Mouse (Mus musculus): ENCODE measurements around the gene Tfpt.
A peak's percentile ranks its signal among the peaks of the same experiment; 100 is the strongest.
"Not testable (repeated sequence)": the region's sequence is repeated elsewhere in the genome, so short reads cannot be mapped to it uniquely, and the experiment has no call there.

Gene Tfpt

DNA sequence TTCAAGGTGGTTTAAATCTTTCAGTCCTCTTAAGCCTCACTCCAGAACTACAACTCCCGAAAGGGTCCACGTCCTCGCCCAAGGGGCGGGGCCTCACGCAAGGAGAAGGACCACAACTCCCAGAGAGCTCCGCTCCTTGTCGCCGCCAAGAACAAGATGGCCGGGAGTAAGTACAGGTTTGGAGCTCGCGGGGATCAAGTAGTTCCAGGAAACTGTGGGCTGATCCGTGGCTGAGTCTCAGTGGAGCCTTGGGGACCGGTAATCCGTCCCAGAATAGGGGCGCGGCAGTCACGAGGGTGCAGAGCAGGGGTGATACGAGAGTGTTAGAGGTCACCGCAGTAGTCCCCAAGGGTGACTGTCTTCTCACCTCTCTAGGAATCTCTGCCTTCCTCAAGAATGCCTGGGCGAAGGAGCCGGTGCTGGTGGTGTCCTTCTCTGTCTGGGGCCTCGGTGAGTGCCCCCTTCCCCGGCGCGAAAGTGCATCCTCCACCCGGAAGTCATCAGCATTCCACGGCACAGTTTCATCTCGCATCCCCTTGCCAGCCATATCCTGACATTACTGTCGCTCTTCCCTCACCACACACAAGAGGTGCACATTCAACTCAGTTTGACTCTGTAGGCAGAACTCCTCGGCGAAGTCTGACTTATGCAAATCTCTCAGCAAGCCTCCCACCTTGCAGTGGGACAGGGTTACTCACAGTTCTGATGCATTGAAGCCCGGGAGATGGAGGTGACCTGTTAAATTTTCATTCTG is 12.3 kb downstream of the Tfpt start, which contains the start of gene Ndufa3:
Ndufa3 (plus strand) TSS at position 132 of the 754 bp plus-strand sequence.
- DNase-seq (ENCODE audit: low spot score), result peak; percentile 79

GRCm38 (mm10) chr7:3616389-3617241 is 13.1 kb downstream of the Tfpt start:
- no peak for DNase-seq (ENCODE audit: low spot score)

DNA sequence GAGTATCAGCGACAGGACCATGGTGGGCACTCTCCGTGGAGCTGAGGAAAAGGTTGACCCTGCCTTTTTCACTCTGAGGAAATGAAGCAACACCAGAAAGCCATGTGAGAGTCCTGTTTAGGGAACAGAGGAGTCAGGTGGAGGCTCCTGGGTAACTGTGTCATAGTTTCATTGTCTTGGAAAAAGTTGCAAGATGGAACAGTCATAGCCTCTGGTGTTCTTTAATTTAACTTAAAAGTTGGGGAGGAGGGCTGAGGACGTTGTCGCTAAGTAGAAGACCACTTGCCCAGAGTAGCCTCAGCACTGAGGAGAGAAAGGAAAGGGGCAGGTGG is 13.7 kb downstream of the Tfpt start, which contains the start of gene Oscar:
Oscar (minus strand) TSS at position 101 of the 332 bp plus-strand sequence.
- DNase-seq (ENCODE audit: low spot score), result no peak

- no peak for DNase-seq (ENCODE audit: low spot score)
Measured at GRCm38 (mm10) chr7:3614021-3614420, 15.7 kb downstream of the Tfpt start.

- DNase-seq (ENCODE audit: low spot score), result no peak
Measured at GRCm38 (mm10) chr7:3611006-3611405, 18.7 kb downstream of the Tfpt start.

DNA sequence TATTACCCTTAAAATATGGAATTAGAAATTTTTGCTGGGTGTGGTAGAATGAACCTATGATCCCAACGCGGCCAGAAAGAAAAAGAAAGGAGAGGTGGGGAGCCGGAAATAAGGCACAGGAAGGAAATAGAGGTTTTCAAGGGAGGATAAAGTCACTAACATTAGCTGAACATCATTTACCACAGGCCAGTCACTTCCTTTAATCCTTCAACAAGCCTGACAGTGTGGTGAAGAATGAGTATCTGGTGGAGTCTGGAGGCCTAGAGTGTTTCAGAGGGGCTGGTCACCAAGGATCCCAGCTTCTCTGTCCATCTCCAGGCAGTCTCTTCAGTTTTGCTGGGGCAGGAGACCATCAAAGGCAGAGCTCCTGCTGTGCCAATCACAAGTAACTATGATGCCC is 19.3 kb downstream of the Tfpt start:
- no peak for DNase-seq (ENCODE audit: low spot score)

GRCm38 (mm10) chr7:3609082-3609481 is 20.6 kb downstream of the Tfpt start:
- no peak for DNase-seq (ENCODE audit: low spot score)

DNA sequence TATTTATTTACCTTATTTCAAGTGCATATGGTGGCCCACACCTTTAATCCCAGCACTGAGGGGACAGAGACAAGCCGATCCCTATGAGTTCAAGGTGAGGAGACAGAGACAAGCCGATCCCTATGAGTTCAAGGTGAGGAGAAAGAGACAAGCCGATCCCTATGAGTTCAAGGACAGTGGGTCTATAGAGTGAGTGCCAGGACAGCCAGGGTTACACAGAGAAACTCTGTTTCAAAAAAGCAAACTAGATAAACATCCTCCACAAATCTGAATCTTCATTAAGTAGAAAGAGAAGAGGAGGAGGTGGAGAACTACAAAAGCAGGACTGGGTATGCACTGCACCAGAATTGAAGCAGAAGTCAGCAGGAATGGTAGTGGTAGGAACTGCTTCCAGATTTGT is 21.1 kb downstream of the Tfpt start:
- no peak for DNase-seq (ENCODE audit: low spot score)

- DNase-seq (ENCODE audit: low spot score), result no peak
Measured at GRCm38 (mm10) chr7:3607391-3607790, 22.3 kb downstream of the Tfpt start.

DNA sequence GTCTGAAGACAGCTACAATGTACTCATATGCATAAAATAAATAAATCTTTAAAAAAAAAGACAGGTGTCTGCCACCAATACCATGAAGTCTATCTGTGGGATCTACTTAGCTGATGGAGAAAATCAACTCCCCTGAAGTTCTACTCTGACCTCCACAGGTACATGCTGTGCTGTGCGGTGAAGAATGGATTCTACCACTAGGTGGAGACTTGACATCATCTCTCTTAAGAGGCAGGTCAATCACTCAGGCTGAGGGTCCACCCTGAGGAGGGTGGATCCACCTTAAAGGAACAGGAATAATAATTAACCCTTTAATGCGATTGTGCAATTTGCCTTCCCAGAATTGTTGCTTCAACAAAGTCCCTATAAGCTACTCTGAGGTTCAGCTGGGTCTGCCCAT is 22.9 kb downstream of the Tfpt start:
- DNase-seq (ENCODE audit: low spot score), result no peak

DNA sequence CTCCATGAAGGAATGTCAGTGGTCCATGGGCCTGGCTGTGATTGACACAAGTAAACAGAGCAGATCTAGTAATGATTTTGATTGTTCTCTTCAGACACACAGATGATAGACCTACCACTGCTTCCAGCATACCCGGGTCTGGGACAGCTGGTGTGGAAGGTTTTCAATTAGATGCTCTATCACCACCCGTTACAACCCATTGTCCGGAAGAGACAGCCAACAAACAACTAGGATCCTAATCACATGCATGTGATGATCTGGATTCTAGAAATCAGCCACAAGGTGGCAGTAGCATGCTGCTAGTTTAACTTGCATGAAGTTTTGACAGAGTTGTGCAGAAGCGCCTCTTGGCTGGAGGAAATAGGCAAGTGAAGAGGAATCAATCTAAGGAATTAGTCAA is 28.6 kb downstream of the Tfpt start:
- peak; percentile 45 for DNase-seq (ENCODE audit: low spot score)

DNA sequence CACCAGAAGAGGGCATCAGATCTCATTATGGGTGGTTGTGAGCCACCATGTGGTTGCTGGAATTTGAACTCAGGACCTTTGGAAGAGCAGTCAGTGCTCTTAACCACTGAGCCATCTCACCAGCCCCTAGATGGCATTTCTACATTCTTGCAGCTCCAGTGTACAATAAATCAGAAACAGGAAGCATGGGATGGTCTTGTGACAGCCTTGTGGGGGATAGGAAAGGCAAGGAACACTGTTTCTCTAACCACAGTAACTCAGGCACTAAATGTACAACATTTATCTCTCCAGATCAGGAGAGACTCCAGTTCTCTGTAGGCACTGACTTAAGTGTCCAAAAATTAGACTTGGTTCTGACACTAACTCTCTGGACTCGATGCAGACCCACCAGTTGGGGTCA is 32.0 kb downstream of the Tfpt start:
- not testable (repeated sequence) for DNase-seq (ENCODE audit: low spot score)

GRCm38 (mm10) chr7:3595146-3595545 is 34.6 kb downstream of the Tfpt start:
- DNase-seq (ENCODE audit: low spot score), result no peak

- DNase-seq (ENCODE audit: low spot score), result no peak
Measured at GRCm38 (mm10) chr7:3594686-3595085, 35.0 kb downstream of the Tfpt start.

DNA sequence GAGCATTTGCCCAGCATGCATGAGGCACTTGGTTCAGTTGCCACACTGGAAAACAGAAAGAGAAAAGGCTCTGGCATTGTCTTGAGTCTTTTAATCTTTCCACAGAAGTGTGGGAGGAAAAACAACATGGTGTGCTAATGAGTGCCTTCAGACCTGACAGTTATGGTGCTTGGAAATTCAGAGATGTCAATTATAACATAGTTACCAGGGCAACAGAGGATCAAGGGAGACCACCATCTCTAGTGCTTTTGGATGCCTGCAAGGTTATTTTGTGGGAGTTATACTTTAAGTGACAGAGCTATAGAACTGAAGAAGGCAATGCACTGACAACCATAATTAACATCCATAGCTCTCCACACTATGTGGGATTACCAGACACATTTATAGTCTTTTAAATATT is 35.9 kb downstream of the Tfpt start:
- DNase-seq (ENCODE audit: low spot score), result no peak

- no peak for DNase-seq (ENCODE audit: low spot score)
Measured at GRCm38 (mm10) chr7:3591534-3591933, 38.2 kb downstream of the Tfpt start.

DNA sequence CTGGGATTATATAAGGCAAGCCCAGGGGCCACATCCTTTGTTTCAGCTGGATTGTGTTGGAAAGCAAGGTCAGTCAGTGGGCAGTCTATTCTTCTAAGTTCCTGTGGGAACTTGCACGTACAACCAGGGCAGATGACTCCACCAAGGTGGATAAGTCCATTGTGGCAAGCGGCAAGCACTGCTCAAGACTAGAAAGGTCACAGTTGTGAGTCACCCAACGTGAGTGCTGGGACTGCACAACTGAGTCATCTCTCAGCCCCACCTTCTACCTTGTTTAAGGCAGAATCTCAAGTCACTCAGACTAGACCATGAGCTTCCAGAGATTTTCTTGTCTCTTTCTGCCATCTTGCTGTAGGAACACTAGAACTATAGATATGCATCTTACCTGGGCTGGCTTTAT is 39.2 kb downstream of the Tfpt start:
- DNase-seq (ENCODE audit: low spot score), result no peak

DNA sequence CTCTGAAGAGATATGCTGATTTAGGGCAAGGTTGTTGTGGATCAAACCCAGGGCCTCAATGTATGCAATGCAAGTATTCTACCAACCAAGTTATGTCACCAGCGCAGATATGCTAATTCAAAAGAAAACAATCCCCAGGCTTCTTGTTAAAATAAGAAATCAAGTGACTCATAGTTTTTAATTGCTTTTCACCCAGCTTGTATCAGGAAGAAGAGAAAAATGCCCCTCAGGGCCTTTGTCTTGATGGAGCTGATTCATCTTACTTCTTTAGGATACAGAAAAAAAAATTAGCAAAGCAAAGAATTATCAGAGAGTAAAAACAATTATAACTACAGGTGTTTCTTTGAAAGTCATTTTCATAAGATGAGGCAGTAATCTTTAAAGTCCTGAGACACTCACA is 42.4 kb downstream of the Tfpt start:
- no peak for DNase-seq (ENCODE audit: low spot score)

GRCm38 (mm10) chr7:3586255-3586654 is 43.5 kb downstream of the Tfpt start:
- no peak for DNase-seq (ENCODE audit: low spot score)

- DNase-seq (ENCODE audit: low spot score), result no peak
Measured at GRCm38 (mm10) chr7:3585763-3586162, 44.0 kb downstream of the Tfpt start.

DNA sequence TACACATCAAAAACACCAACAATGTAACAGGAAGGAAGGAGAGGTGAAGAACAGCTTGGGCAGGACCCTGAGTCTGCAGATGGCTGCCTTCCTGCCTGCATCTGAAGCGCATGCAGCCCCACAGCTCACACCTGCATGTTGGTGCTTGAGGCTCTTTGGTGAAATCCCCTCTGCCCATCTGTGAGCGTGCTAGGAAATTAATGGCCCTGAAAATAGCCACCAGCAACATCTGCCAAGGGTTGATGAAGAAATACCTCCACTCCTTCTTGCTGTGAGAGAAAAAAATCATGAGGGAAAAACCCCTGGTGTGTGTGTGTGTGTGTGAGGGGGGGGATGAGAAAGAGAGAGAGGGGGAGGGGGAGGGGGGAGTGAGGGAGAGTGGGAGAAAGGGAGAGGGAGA is 49.7 kb downstream of the Tfpt start:
- DNase-seq (ENCODE audit: low spot score), result no peak

DNA sequence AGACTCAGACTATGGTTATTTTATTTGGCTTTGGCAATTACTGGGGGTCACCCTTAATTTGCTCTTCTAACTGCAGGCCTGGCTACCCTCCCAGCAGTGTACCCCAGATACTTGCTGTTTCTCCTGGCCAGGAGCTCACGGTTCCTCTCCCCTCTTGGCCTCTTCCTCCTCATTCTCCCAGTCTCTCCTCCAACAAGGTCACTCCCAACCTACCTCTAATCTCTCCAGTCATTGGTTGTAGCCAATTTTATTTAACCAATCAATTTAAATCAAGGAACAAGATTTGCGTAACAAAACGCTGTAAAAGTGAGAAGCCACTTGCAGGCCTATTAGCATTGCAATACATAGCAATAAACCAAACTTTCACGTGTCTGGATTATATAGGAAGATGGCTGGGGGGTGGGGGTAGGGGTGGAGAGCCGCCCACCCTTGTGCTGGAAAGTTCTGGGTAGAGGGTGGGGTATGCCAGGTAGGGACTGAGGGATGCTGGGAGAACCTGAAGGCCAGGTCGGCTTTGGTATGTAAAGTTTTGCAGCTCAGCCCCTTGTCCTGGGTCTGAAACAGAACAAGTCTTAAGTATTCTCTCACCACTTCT is 50.7 kb downstream of the Tfpt start:
- DNase-seq (ENCODE audit: low spot score), result no peak

- DNase-seq (ENCODE audit: low spot score), result no peak
Measured at GRCm38 (mm10) chr7:3578196-3578595, 51.5 kb downstream of the Tfpt start.
